Comparison of ENCODE assay signal across 20 mouse cellular contexts in the genomic region with DNA sequence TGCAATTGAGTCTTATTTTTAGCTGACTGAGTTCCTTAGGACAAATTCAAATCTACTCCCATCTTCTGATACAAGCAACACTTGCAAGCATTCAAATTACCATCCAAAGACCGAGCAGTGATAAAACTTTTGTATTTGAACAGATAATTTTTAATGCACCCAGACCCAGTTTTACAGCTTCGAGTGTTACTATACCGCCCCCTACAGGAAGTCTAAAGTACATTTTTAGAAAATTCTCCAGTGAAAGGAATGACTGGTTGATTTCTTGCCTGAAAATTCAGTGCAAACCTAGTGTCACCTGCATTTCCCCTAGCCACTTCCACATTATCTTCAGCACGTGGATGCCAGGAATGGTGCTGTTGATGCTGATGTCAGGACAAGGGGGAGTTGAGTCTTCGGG. TPM values are rescaled to one million over a fixed set of nuclear protein-coding genes. Genes with fewer than 3 reads are reported as not detected.
DNase-seq lines count a peak whose midpoint lies in the region; ATAC-seq and TF ChIP-seq lines count a peak whose summit lies in the region.
"Had no signal": no experiment of that assay in that cellular context is flagged by ENCODE, and none has a peak within 500 bp of the region (broad histone marks: within the 10 kb centered on the region; RNA-seq: fewer than 3 reads in every experiment).

No protein-coding gene starts in this region.

- H3K4me2 ChIP-seq in embryonic facial prominence, embryonic 11.5 days (ENCODE audit: low read depth, low read length), result no peak overlapping the region
- H3K4me2 ChIP-seq: heart, embryonic 13.5 days; hindbrain, embryonic 15.5 days; kidney, embryonic 15.5 days; lung, embryonic 15.5 days; midbrain, embryonic 12.5 days; neural tube, embryonic 12.5 days had no signal

- 34% methylated on average over 5 of the region's 5 CpGs for WGBS in embryonic facial prominence, embryonic 11.5 days
- WGBS in embryonic facial prominence, embryonic 10.5 days, result 38% methylated on average over 5 of the region's 5 CpGs

- H3K4me3 ChIP-seq in embryonic facial prominence, embryonic 11.5 days (ENCODE audit: low read depth, low read length), result no peak overlapping the region
- H3K4me3 ChIP-seq in embryonic facial prominence, embryonic 10.5 days, result no peak overlapping the region
- no peak overlapping the region for H3K4me3 ChIP-seq in left cerebral cortex, adult 2 months
- H3K4me3 ChIP-seq in G1E (ENCODE audit: low read depth, low read length), result no peak overlapping the region
- H3K4me3 ChIP-seq: heart, embryonic 13.5 days; hindbrain, embryonic 15.5 days; kidney, embryonic 15.5 days; lung, embryonic 15.5 days; midbrain, embryonic 12.5 days; neural tube, embryonic 12.5 days had no signal

- H3K9ac ChIP-seq in embryonic facial prominence, embryonic 11.5 days (replicated peaks; ENCODE audit: low read length), result no peak overlapping the region
- H3K9ac ChIP-seq: heart, embryonic 13.5 days; hindbrain, embryonic 15.5 days; kidney, embryonic 15.5 days; lung, embryonic 15.5 days; midbrain, embryonic 12.5 days; neural tube, embryonic 12.5 days had no signal

- no peak for ATAC-seq in embryonic facial prominence, embryonic 11.5 days (replicated peaks; ENCODE audit: insufficient number of reproducible peaks, low FRiP score, low TSS enrichment, low read depth)
- ATAC-seq in G1E (ENCODE audit: extremely low read depth, insufficient number of reproducible peaks, low FRiP score, poor library complexity, severe bottlenecking), result no peak
- ATAC-seq in erythroid progenitor cell, adult 5-6 weeks (replicated peaks; ENCODE audit: low FRiP score, poor library complexity, severe bottlenecking), result no peak

- H3K4me1 ChIP-seq in embryonic facial prominence, embryonic 11.5 days (ENCODE audit: control insufficient read depth, insufficient read depth, low read length), result no peaks in the 10 kb centered on the region
- no peaks in the 10 kb centered on the region for H3K4me1 ChIP-seq in embryonic facial prominence, embryonic 10.5 days
- 0 out of 2 replicates have a peak, but pooled peaks cover 2% of the 10 kb centered on the region for H3K4me1 ChIP-seq in G1E (ENCODE audit: insufficient read depth, low read depth, low read length)
- H3K4me1 ChIP-seq: heart, embryonic 13.5 days; hindbrain, embryonic 15.5 days; kidney, embryonic 15.5 days; lung, embryonic 15.5 days; midbrain, embryonic 12.5 days; neural tube, embryonic 12.5 days had no signal

- H3K27ac ChIP-seq in embryonic facial prominence, embryonic 11.5 days (replicated peaks; ENCODE audit: low read depth, low read length), result no peak overlapping the region
- H3K27ac ChIP-seq in embryonic facial prominence, embryonic 10.5 days (replicated peaks), result no peak overlapping the region
- H3K27ac ChIP-seq in left cerebral cortex, adult 2 months, result no peak overlapping the region
- H3K27ac ChIP-seq: heart, embryonic 13.5 days; hindbrain, embryonic 15.5 days; kidney, embryonic 15.5 days; lung, embryonic 15.5 days; midbrain, embryonic 12.5 days; neural tube, embryonic 12.5 days had no signal

- intact Hi-C loops in left cerebral cortex, adult 2 months (cut with DNase I), result no loop called here
- intact Hi-C loops in left cerebral cortex, postnatal 10 days (cut with DNase I), result no loop called here

- no peaks in the 10 kb centered on the region for H3K36me3 ChIP-seq in embryonic facial prominence, embryonic 11.5 days (replicated peaks; ENCODE audit: control insufficient read depth, insufficient read depth, low read depth, low read length)
- H3K36me3 ChIP-seq in embryonic facial prominence, embryonic 10.5 days (replicated peaks), result no peaks in the 10 kb centered on the region
- H3K36me3 ChIP-seq in G1E (replicated peaks), result no peaks in the 10 kb centered on the region
- H3K36me3 ChIP-seq: heart, embryonic 13.5 days; hindbrain, embryonic 15.5 days; kidney, embryonic 15.5 days; lung, embryonic 15.5 days; midbrain, embryonic 12.5 days; neural tube, embryonic 12.5 days had no signal

- H3K27me3 ChIP-seq in embryonic facial prominence, embryonic 11.5 days (ENCODE audit: control insufficient read depth, insufficient read depth, low read length), result no peaks in the 10 kb centered on the region
- H3K27me3 ChIP-seq in embryonic facial prominence, embryonic 10.5 days (replicated peaks; ENCODE audit: low read depth, poor library complexity, severe bottlenecking), result no peaks in the 10 kb centered on the region
- peaks cover 23% of the 10 kb centered on the region for H3K27me3 ChIP-seq in G1E (ENCODE audit: insufficient read depth, low read length)
- H3K27me3 ChIP-seq: heart, embryonic 13.5 days; hindbrain, embryonic 15.5 days; kidney, embryonic 15.5 days; lung, embryonic 15.5 days; midbrain, embryonic 12.5 days; neural tube, embryonic 12.5 days had no signal

- peak; percentile 59 for TF ChIP-seq CTCF in left cerebral cortex, adult 2 months (IDR thresholded peaks at IDR 0.05)
- no peak for TF ChIP-seq CTCF in G1E (IDR thresholded peaks at IDR 0.05; ENCODE audit: low read depth, low read length)

- DNase-seq in embryonic facial prominence, embryonic 11.5 days (ENCODE audit: low spot score), result peak; percentile 31
- no peak for DNase-seq in embryonic facial prominence, embryonic 10.5 days (ENCODE audit: low spot score)
- no peak for DNase-seq in left cerebral cortex, adult 2 months (ENCODE audit: extremely low spot score in 1 of 2, low spot score in 2 of 2)
- DNase-seq in left cerebral cortex, postnatal 10 days (ENCODE audit: extremely low spot score in 1 of 2, low spot score in 2 of 2), result no peak
- peak; percentile 15 for DNase-seq in G1E (ENCODE audit: low spot score)
- peak; percentile 28 for DNase-seq in embryo, embryonic 11 days
- no peak for DNase-seq in ovary, postnatal 36 days (ENCODE audit: low spot score)
- DNase-seq: adrenal gland, postnatal 10 days; B cell, adult 2 months; layer of hippocampus, adult 9-11 months; left cerebral cortex, postnatal 4 days; right cerebral cortex, postnatal 14 days had no signal

- no peaks in the 10 kb centered on the region for H3K9me3 ChIP-seq in embryonic facial prominence, embryonic 11.5 days (replicated peaks; ENCODE audit: control insufficient read depth, low read length)
- H3K9me3 ChIP-seq in embryonic facial prominence, embryonic 10.5 days, result no peaks in the 10 kb centered on the region
- no peaks in the 10 kb centered on the region for H3K9me3 ChIP-seq in G1E (replicated peaks)
- H3K9me3 ChIP-seq: heart, embryonic 13.5 days; hindbrain, embryonic 15.5 days; kidney, embryonic 15.5 days; lung, embryonic 15.5 days; midbrain, embryonic 12.5 days; neural tube, embryonic 12.5 days had no signal

RNA-seq across cellular contexts. Expression of gene Clca1, which starts 28.2 kb away (rescaled TPM):
- not detected in 2 replicates for polyA plus RNA-seq in embryonic facial prominence, embryonic 11.5 days (2014; fragmentation: Nextera tagmentation; extraction: Ambion mirVana)
- not detected in 2 replicates for polyA plus RNA-seq in embryonic facial prominence, embryonic 10.5 days (2016; fragmentation: Nextera tagmentation; extraction: Ambion mirVana)
- not detected for total RNA-seq in left cerebral cortex, adult 2 months (2021)
- total RNA-seq in left cerebral cortex, postnatal 10 days (2021), result not detected
- 4.6 TPM in 1 of 2 replicates, not detected in the other for total RNA-seq in G1E (2014; fragmentation: Nextera tagmentation)
- total RNA-seq in G1E (2017), result 0.27 TPM in 1 of 2 replicates, not detected in the other
- not detected in 2 replicates for polyA plus RNA-seq in G1E (2012)
- total RNA-seq in erythroid progenitor cell, adult 5-6 weeks (2015; ENCODE audit: low replicate concordance), result not detected in 2 replicates
- total RNA-seq in erythroid progenitor cell, adult 5-6 weeks (2017; ENCODE audit: low replicate concordance), result not detected in 2 replicates
- total RNA-seq: adrenal gland, postnatal 10 days; gastrocnemius, adult 18-20 months; left cerebral cortex, postnatal 4 days had no signal
- polyA plus RNA-seq: heart, embryonic 13.5 days; hindbrain, embryonic 15.5 days; lung, embryonic 15.5 days; midbrain, embryonic 12.5 days; neural tube, embryonic 12.5 days had no signal

RNA-seq across cellular contexts. Expression of gene Clca4a, which starts 29.6 kb away (rescaled TPM):
- not detected in 2 replicates for polyA plus RNA-seq in embryonic facial prominence, embryonic 11.5 days (2014; fragmentation: Nextera tagmentation; extraction: Ambion mirVana)
- polyA plus RNA-seq in embryonic facial prominence, embryonic 10.5 days (2016; fragmentation: Nextera tagmentation; extraction: Ambion mirVana), result 0.05 TPM in 2 replicates
- total RNA-seq in left cerebral cortex, adult 2 months (2021), result not detected
- under 1 TPM in 1 of 2 experiments, not detected in 1; 0.14 TPM for total RNA-seq in left cerebral cortex, postnatal 10 days (2021)
- total RNA-seq in G1E (2014; fragmentation: Nextera tagmentation), result not detected in 2 replicates
- total RNA-seq in G1E (2017), result not detected in 2 replicates
- polyA plus RNA-seq in G1E (2012), result not detected in 2 replicates
- total RNA-seq in erythroid progenitor cell, adult 5-6 weeks (2015; ENCODE audit: low replicate concordance), result not detected in 2 replicates
- not detected in 2 replicates for total RNA-seq in erythroid progenitor cell, adult 5-6 weeks (2017; ENCODE audit: low replicate concordance)
- total RNA-seq: adrenal gland, postnatal 10 days; left cerebral cortex, postnatal 4 days had no signal
- polyA plus RNA-seq: heart, embryonic 13.5 days; kidney, embryonic 15.5 days; lung, embryonic 15.5 days; midbrain, embryonic 12.5 days; neural tube, embryonic 12.5 days had no signal

Comparison
In these comparisons a context has a peak if more than half of its experiments do, and no peak if none do; other contexts are left out.
1. DNase-seq: peak in embryonic facial prominence, embryonic 11.5 days (single experiment), G1E (single experiment) and embryo, embryonic 11 days (single experiment); none in embryonic facial prominence, embryonic 10.5 days (single experiment), left cerebral cortex, adult 2 months (0 of 2), left cerebral cortex, postnatal 10 days (0 of 2) and ovary, postnatal 36 days (single experiment).